Mouse (Mus musculus): ENCODE data around the gene Gm8882. TPM values are rescaled to one million over a fixed set of nuclear protein-coding genes. Genes with fewer than 3 reads are reported as not detected.
"Not testable (repeated sequence)": the region's sequence is repeated elsewhere in the genome, so short reads cannot be mapped to it uniquely, and the experiment has no call there.

Gm8882 gene
- not detected for total RNA-seq (2021)
- long read RNA-seq, experiment 1, result 0 reads
- long read RNA-seq, experiment 2, result 0 reads

DNA sequence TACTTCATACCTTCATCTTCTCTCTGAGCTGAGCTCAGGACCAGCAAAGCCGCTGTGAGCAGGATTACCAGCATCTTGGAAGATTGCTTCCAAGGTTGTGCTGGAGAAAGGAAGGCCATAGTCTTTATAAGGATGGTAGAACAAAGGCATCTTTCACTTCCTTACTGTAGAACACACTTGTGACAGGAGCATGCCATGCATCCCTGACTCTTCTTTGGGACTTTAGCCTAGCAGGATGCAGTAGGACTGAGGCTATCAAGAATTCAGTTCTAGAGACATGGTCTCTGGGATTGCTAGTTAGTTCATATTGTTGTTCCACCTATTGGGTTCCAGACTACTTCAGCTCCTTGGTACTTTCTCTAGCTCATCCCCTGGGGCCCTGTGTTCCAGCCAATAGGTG, at the start of gene Gm8882:
Gene Gm8882, minus strand, starts transcription at position 101 of the 400 bp plus-strand sequence.
- intact Hi-C loops (cut with DNase I; ENCODE audit: low total_unique reads); DNase-seq: not testable (repeated sequence)

DNA sequence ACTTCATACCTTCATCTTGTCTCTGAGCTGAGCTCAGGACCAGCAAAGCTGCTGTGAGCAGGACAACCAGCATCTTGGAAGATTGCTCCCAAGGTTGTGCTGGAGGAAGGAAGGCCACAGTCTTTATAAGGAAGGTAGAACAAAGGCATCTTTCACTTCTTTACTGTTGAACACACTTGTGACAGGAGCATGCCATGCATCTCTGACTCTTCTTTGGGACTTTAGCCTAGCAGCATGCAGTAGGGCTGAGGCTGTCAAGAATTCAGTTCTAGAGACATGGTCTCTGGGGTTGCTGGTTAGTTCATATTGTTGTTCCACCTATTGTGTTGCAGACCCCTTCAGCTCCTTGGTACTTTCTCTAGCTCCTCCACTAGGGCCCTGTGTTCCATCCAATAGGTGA, 49.3 kb downstream of the Gm8882 start, which contains the start of gene Prpmp5:
Gene Prpmp5, minus strand, starts transcription at position 101 of the 400 bp plus-strand sequence.
- intact Hi-C loops (cut with DNase I; ENCODE audit: low total_unique reads); DNase-seq: not testable (repeated sequence)

Other genes starting within 250 kb of the Gm8882 start
- not detected for gene Prb1, start 153.6 kb downstream of the Gm8882 start, total RNA-seq (2021)
- not detected for gene Prpmp5, start 49.4 kb downstream of the Gm8882 start, total RNA-seq (2021)
- not detected for gene Prh1, start 205.7 kb upstream of the Gm8882 start, total RNA-seq (2021)
- not detected for gene Prp2, start 231.8 kb upstream of the Gm8882 start, total RNA-seq (2021)